Comparison of ENCODE assay signal across 8 mouse cellular contexts in the genomic region with DNA sequence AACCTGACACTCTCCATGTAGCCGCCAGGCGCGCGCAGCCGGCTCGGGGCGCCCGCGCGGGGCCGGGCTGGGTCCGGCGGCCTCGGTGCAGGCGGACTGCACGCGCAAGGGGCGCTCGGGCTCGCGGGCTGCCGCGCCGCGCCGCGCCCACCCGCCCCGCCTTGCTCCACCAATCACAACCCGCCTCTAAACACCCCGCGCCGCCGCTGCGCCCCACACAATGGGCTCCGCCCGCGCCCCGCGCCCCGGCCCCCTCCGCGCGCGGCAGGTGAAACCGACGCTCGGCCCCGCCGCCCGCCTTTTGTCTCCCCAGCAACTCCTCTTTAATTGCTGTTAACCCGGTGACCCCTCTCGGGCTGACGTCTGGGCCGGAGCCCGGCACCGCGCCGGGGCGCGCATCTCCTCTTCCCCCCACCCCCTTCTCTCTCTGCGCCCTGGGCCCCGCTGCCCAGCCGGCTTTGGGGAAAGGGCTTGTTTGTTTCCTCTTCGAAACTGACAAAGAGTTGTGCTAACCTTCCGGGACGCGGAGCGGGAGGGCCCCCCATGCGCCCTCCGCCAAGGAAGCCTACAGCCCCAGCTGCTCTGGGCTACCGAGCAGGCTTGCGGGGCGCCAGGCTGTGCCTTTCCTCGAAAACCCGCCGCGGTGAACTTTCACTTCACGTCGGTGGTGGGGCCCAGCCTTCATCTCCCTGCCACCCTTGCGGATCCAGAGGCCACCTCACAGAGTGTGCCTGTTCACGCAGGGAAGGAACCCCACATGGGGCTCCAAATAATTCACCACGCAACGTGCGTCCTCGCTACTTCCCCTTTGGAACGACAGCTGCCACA.
DNase-seq lines count a peak whose midpoint lies in the region; ATAC-seq lines count a peak whose summit lies in the region.

No protein-coding gene starts in this region.

- H3K9me3 ChIP-seq in embryonic facial prominence, embryonic 12.5 days = no peaks in the 10 kb centered on the region

- H3K4me2 ChIP-seq in embryonic facial prominence, embryonic 12.5 days (replicated peaks) = peak overlapping the region; percentile 85

- H3K4me3 ChIP-seq in embryonic facial prominence, embryonic 12.5 days = peak overlapping the region; percentile 70

- ATAC-seq in embryonic facial prominence, embryonic 12.5 days (ENCODE audit: insufficient number of reproducible peaks, insufficient read depth, low FRiP score, low TSS enrichment) = peak; percentile 94
- peak; percentile 63 for ATAC-seq in megakaryocyte, adult 5-6 weeks (ENCODE audit: poor library complexity, severe bottlenecking)

- peak; percentile 52 to 62 for DNase-seq in spleen, adult 18-20 months
- DNase-seq in spleen, adult 12 weeks (ENCODE audit: low spot score) = no peak
- DNase-seq in heart, postnatal 10 days = peak; percentile 73 to 79
- peak; percentile 32 to 40 for DNase-seq in layer of hippocampus, postnatal 10 days (ENCODE audit: low spot score in 2 of 2)
- peak; percentile 48 for DNase-seq in right cerebral cortex, adult 18-20 months
- DNase-seq in urinary bladder, postnatal 14 days (ENCODE audit: low spot score) = peak; percentile 64

- H3K36me3 ChIP-seq in embryonic facial prominence, embryonic 12.5 days = no peaks in the 10 kb centered on the region

- H3K9ac ChIP-seq in embryonic facial prominence, embryonic 12.5 days = peak overlapping the region; percentile 76

- peak overlapping the region; percentile 96 for H3K27ac ChIP-seq in embryonic facial prominence, embryonic 12.5 days

- WGBS in embryonic facial prominence, embryonic 12.5 days = under 1% methylated on average over 55 of the region's 87 CpGs

- H3K27me3 ChIP-seq in embryonic facial prominence, embryonic 12.5 days = peaks cover 2% of the 10 kb centered on the region; the same call in 1 of the 2 replicates

- H3K4me1 ChIP-seq in embryonic facial prominence, embryonic 12.5 days = peaks cover 35% of the 10 kb centered on the region

- intact Hi-C loops in heart, postnatal 10 days (cut with DNase I) = loop anchor here (2.0 to 5.0 kb wide), 3 partner anchors 66 to 494 kb away; a partner anchor contains a TSS
